Mouse (Mus musculus) forebrain, embryonic 12.5 days (tissue): ENCODE data around the gene Tmem203. TPM values are rescaled to one million over a fixed set of nuclear protein-coding genes. Genes with fewer than 3 reads are reported as not detected.
A peak's percentile ranks its signal among the peaks of the same experiment; 100 is the strongest.

Source experiments
- ATAC-seq: fragments of 200-750 bp; cut with Nextera tagmentation; 2 replicates; pipeline ENCODE4 v1.8.0; 2017; ENCODE audit warnings: moderate TSS enrichment; ENCODE audit not compliant: low FRiP score
- H3K27ac ChIP-seq: fragments of 300-500 bp; sonication (generic); 2 replicates; pipeline ENCODE4 v1.5.1; 2016; ENCODE audit warnings: mild to moderate bottlenecking
- H3K27me3 ChIP-seq: fragments of 300-500 bp; sonication (generic); 2 replicates; pipeline ENCODE4 v1.6.1; 2016; ENCODE audit warnings: mild to moderate bottlenecking
- H3K36me3 ChIP-seq: fragments of 300-500 bp; sonication (generic); replicated peaks from 2 replicates; pipeline ENCODE4 v1.6.1; 2016; ENCODE audit warnings: mild to moderate bottlenecking
- H3K4me1 ChIP-seq: fragments of 300-500 bp; sonication (generic); 2 replicates; pipeline ENCODE4 v1.6.1; 2016
- H3K4me2 ChIP-seq: fragments of 300-500 bp; sonication (generic); 2 replicates; pipeline ENCODE4 v1.6.1; 2016; ENCODE audit warnings: mild to moderate bottlenecking, moderate library complexity
- H3K4me3 ChIP-seq: fragments of 300-500 bp; sonication (generic); replicated peaks from 2 replicates; pipeline ENCODE4 v1.5.1; 2016; ENCODE audit warnings: mild to moderate bottlenecking
- H3K9ac ChIP-seq: fragments of 300-500 bp; sonication (generic); 2 replicates; pipeline ENCODE4 v1.6.1; 2016; ENCODE audit warnings: mild to moderate bottlenecking
- H3K9me3 ChIP-seq: fragments of 300-500 bp; sonication (generic); 2 replicates; pipeline ENCODE4 v1.6.1; 2016
- WGBS: fragments of 180-500 bp; shearing (Covaris S2); methylation state at CpG from one replicate; pipeline ENCODE4 v1.1.7; 2016; 5-methylcytosine and 5-hydroxymethylcytosine counted together
- polyA plus RNA-seq: library from polyadenylated mRNA; unstranded; fragments of >200 nt; fragmentation: Nextera tagmentation; extraction: Ambion mirVana; gene quantifications from 2 replicates; pipeline ENCODE4 v1.2.1, GENCODE M21; 2016

Tmem203 gene
- polyA plus RNA-seq, 1 experiment from 2014 or later: 17.6 TPM

DNA sequence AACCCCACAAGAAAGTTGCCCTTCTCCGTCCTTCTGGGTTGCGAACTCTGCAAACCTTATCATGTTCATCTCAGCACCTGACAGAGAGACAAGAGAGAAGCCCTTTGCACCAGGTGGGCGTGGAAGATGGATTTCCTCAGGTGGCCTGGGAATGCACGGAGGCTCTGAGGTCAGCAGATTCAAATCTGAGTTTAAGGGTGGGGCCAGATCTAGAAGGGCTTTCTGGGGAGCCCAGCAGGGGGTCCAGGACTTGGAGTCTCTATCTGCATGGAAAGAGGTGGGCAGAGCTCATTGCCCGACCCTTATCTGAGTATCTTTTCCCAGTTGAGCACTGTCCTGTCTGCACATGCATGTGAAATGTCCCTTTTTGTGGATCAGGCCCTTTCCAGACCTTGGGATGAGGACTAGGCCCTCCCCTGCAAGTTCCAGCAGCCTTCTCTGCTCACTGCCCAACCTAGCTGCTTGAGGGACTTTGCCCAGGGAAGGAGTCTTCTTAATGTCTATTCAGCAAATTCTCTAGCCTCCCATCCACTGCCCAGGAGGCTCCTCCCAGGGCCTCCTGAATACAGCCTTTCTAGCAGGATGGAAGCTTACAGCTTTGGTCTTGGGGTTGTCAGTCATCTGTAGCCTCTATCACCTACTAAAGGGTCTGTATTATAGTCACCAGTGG is 20.6 kb upstream of the Tmem203 start:
- no peak overlapping the region for H3K27ac ChIP-seq
- H3K9ac ChIP-seq: no peak overlapping the region
- no peaks in the 10 kb centered on the region for H3K4me1 ChIP-seq
- H3K4me3 ChIP-seq: no peak overlapping the region
- H3K4me2 ChIP-seq: no peak overlapping the region
- no peaks in the 10 kb centered on the region for H3K36me3 ChIP-seq
- 79% methylated on average over 5 of the region's 5 CpGs for WGBS
- peaks cover 52% of the 10 kb centered on the region for H3K27me3 ChIP-seq
- no peaks in the 10 kb centered on the region for H3K9me3 ChIP-seq
- ATAC-seq: no peak

GRCm38 (mm10) chr2:25236614-25237013 is 18.6 kb upstream of the Tmem203 start, which contains the start of gene Rnf224:
TSS of gene Rnf224 (minus strand) at chr2:25236787.
- H3K27ac ChIP-seq: no peak within 1 kb of the TSS
- H3K4me1 ChIP-seq: peaks cover 15% of the 10 kb centered on the region
- H3K9me3 ChIP-seq: no peaks in the 10 kb centered on the region
- no peaks in the 10 kb centered on the region for H3K36me3 ChIP-seq
- H3K4me3 ChIP-seq: no peak within 1 kb of the TSS
- no peak within 1 kb of the TSS for H3K9ac ChIP-seq
- peaks cover 55% of the 10 kb centered on the region for H3K27me3 ChIP-seq
- WGBS: 42% methylated on average over 8 of the region's 8 CpGs
- no peak within 1 kb of the TSS for H3K4me2 ChIP-seq
- ATAC-seq: no peak

DNA sequence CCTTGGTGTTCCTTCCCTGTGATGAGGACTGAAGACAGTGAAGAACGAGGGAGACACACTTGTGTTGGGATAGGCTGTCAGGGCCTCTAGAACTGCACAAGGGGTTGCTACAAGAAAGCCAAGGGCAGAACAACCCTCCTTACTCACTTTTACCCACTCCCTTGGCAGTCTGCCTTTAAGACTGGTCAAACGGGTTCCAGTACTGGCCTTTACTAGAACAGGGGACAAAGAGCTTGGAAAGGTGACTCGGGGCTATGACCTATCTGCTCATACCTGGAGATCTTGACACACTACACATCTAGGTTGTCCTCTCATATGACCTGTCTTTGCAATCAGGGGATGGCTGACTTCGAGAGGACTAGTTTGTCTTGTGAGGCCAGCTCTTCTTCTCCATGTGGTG is 17.7 kb upstream of the Tmem203 start:
- no peaks in the 10 kb centered on the region for H3K36me3 ChIP-seq
- WGBS: 80% methylated on average over 4 of the region's 4 CpGs
- H3K9ac ChIP-seq: no peak overlapping the region
- ATAC-seq: no peak
- H3K9me3 ChIP-seq: no peaks in the 10 kb centered on the region
- H3K4me1 ChIP-seq: peaks cover 21% of the 10 kb centered on the region
- H3K4me2 ChIP-seq: no peak overlapping the region
- no peak overlapping the region for H3K4me3 ChIP-seq
- no peak overlapping the region for H3K27ac ChIP-seq
- peaks cover 48% of the 10 kb centered on the region for H3K27me3 ChIP-seq

- Histone ChIP-seq H3K27ac (no peak overlapping the region), H3K36me3 (no peaks in the 10 kb centered on the region), H3K27me3 (peaks cover 48% of the 10 kb centered on the region), H3K4me1 (peaks cover 26% of the 10 kb centered on the region), H3K9ac (no peak overlapping the region), H3K4me3 (no peak overlapping the region), H3K4me2 (no peak overlapping the region), H3K9me3 (no peaks in the 10 kb centered on the region)
- ATAC-seq: no peak
Measured at GRCm38 (mm10) chr2:25238106-25238505, 17.1 kb upstream of the Tmem203 start.

GRCm38 (mm10) chr2:25239766-25240165 is 15.5 kb upstream of the Tmem203 start:
- no peak overlapping the region for H3K27ac ChIP-seq
- ATAC-seq: no peak
- no peak overlapping the region for H3K9ac ChIP-seq
- no peaks in the 10 kb centered on the region for H3K9me3 ChIP-seq
- WGBS: 88% methylated on average over 3 of the region's 3 CpGs
- peaks cover 51% of the 10 kb centered on the region for H3K27me3 ChIP-seq
- H3K4me1 ChIP-seq: peaks cover 31% of the 10 kb centered on the region
- 0 out of 2 replicates have a peak, but pooled peaks cover 3% of the 10 kb centered on the region for H3K36me3 ChIP-seq
- H3K4me3 ChIP-seq: no peak overlapping the region
- no peak overlapping the region for H3K4me2 ChIP-seq

DNA sequence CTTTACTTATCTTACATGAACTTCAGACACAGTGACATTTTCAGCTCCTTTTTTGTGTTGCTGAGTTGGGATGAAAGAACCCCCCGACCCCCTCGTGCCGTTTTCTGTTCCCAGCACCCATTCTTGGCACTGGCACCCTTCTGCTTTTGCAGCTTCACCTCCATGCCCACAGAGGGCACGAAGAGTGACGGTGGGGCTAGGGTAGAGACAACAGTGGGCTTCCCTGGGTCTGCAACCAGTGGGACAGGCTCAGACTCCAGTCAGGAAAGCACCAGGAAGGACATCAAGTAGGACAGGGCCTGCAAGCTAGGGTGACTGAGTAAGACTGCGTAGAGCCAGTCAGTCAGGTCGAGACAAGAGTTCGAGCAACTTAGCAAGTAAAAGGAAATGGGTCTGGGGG is 14.9 kb upstream of the Tmem203 start:
- H3K4me3 ChIP-seq: peak overlapping the region; percentile 64
- H3K36me3 ChIP-seq: 0 out of 2 replicates have a peak, but pooled peaks cover 3% of the 10 kb centered on the region
- 0 out of 2 replicates have a peak overlapping the region, but pooled peaks have one; percentile 61 for H3K27ac ChIP-seq
- H3K4me2 ChIP-seq: peak overlapping the region; percentile 97
- peak; percentile 11 for ATAC-seq
- peaks cover 45% of the 10 kb centered on the region for H3K27me3 ChIP-seq
- H3K9ac ChIP-seq: no peak overlapping the region
- WGBS: 46% methylated on average over 8 of the region's 8 CpGs
- H3K4me1 ChIP-seq: peaks cover 31% of the 10 kb centered on the region
- no peaks in the 10 kb centered on the region for H3K9me3 ChIP-seq

- H3K36me3 ChIP-seq: peaks cover 9% of the 10 kb centered on the region; the same call in 1 of the 2 replicates
- peak overlapping the region; percentile 64 for H3K4me3 ChIP-seq
- peaks cover 40% of the 10 kb centered on the region for H3K27me3 ChIP-seq
- WGBS: 1% methylated on average over 29 of the region's 29 CpGs
- no peaks in the 10 kb centered on the region for H3K9me3 ChIP-seq
- peak overlapping the region; percentile 97 for H3K4me2 ChIP-seq
- H3K9ac ChIP-seq: peak overlapping the region; percentile 49
- peaks cover 31% of the 10 kb centered on the region for H3K4me1 ChIP-seq
- ATAC-seq: peak; percentile 80
- peak overlapping the region; percentile 61; the same call in 1 of the 2 replicates for H3K27ac ChIP-seq
Measured at GRCm38 (mm10) chr2:25240723-25241437, 14.4 kb upstream of the Tmem203 start.

- peak; percentile 25 for ATAC-seq
- Histone ChIP-seq H3K9ac (peak overlapping the region; percentile 77), H3K36me3 (peaks cover 13% of the 10 kb centered on the region; the same call in 1 of the 2 replicates), H3K4me1 (peaks cover 31% of the 10 kb centered on the region), H3K9me3 (no peaks in the 10 kb centered on the region), H3K4me2 (peak overlapping the region; percentile 97), H3K27me3 (peaks cover 34% of the 10 kb centered on the region), H3K27ac (0 out of 2 replicates have a peak overlapping the region, but pooled peaks have one; percentile 61), H3K4me3 (peak overlapping the region; percentile 64)
- WGBS: 24% methylated on average over 6 of the region's 6 CpGs
Measured at GRCm38 (mm10) chr2:25241438-25241775, 13.8 kb upstream of the Tmem203 start.

- Histone ChIP-seq H3K4me2 (peak within 1 kb of the TSS; percentile 97), H3K4me3 (peak within 1 kb of the TSS; percentile 64), H3K4me1 (peaks cover 31% of the 10 kb centered on the region), H3K9me3 (no peaks in the 10 kb centered on the region), H3K27ac (0 out of 2 replicates have a peak within 1 kb of the TSS, but pooled peaks have one; percentile 61), H3K36me3 (peaks cover 16% of the 10 kb centered on the region; the same call in 1 of the 2 replicates), H3K27me3 (peaks cover 32% of the 10 kb centered on the region), H3K9ac (peak within 1 kb of the TSS; percentile 77)
- under 1% methylated on average over 32 of the region's 59 CpGs for WGBS
- peak; percentile 60 for ATAC-seq
Measured at GRCm38 (mm10) chr2:25242101-25242506, 13.1 kb upstream of the Tmem203 start, which contains the start of the genes Rnf208 and Cysrt1. TSS of gene Rnf208 (plus strand) at chr2:25242255. TSS of gene Cysrt1 (minus strand) at chr2:25242452.

GRCm38 (mm10) chr2:25243342-25243741 is 11.9 kb upstream of the Tmem203 start:
- H3K27ac ChIP-seq: no peak overlapping the region
- H3K9ac ChIP-seq: peak overlapping the region; percentile 77; the same call in 1 of the 2 replicates
- H3K4me3 ChIP-seq: no peak overlapping the region
- peaks cover 29% of the 10 kb centered on the region for H3K36me3 ChIP-seq
- peaks cover 31% of the 10 kb centered on the region for H3K4me1 ChIP-seq
- 82% methylated on average over 8 of the region's 8 CpGs for WGBS
- H3K27me3 ChIP-seq: peaks cover 26% of the 10 kb centered on the region
- ATAC-seq: no peak
- no peaks in the 10 kb centered on the region for H3K9me3 ChIP-seq
- H3K4me2 ChIP-seq: peak overlapping the region; percentile 97

GRCm38 (mm10) chr2:25244144-25244543 is 11.1 kb upstream of the Tmem203 start:
- no peak overlapping the region for H3K4me2 ChIP-seq
- peaks cover 21% of the 10 kb centered on the region for H3K27me3 ChIP-seq
- H3K9ac ChIP-seq: no peak overlapping the region
- no peaks in the 10 kb centered on the region for H3K9me3 ChIP-seq
- no peak overlapping the region for H3K4me3 ChIP-seq
- peaks cover 37% of the 10 kb centered on the region for H3K36me3 ChIP-seq
- no peak for ATAC-seq
- peaks cover 31% of the 10 kb centered on the region for H3K4me1 ChIP-seq
- no peak overlapping the region for H3K27ac ChIP-seq
- WGBS: 89% methylated on average over 4 of the region's 4 CpGs

DNA sequence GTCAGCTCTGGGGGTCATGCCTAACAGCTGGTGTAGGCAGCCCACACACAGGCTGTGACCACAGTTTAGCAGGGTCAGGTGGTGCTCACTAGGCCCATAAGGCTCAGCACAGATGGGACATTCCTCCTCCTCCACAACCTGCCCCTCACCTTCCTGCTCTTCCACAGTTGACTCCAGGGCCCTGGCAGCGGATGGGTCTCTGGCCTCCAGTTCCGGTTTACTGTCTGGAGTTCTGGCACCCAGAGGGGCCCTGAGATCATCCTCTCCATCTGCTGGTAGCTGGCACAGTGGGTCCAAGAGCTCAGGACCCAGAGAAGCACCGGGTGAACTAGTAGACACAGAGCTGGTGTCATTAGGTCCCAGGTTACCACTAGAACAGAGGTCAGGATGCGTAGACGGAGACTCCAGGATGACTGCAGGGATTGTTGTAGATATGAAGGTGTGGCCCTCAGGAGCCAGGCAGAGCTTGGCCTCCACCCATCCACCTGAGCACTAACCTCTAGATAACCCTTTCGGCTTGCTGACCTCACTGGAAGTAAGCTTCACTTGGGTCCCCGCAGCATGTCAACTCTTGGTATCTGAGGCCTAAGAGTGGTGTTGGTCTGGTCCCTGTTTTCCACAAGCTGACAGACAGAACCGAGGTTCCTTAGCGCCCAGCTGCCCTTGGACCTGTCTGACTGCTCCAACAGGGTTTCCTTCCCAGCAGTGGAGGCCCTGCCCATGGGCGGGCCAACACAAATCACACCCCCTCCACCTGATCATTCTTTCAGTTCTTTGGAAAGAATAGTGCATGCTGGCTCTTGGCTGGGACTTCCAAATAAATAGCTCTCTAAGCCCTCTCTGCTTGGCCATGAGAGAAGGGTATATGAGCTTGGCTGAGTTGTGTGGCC is 8.8 kb upstream of the Tmem203 start, which contains the start of gene AL732309.1:
TSS of gene AL732309.1 (minus strand) at position 681 of the 890 bp plus-strand sequence.
- WGBS: 90% methylated on average over 10 of the region's 10 CpGs
- no peak within 1 kb of the TSS for H3K27ac ChIP-seq
- peaks cover 59% of the 10 kb centered on the region for H3K36me3 ChIP-seq
- peaks cover 18% of the 10 kb centered on the region for H3K4me1 ChIP-seq
- no peak within 1 kb of the TSS for H3K4me2 ChIP-seq
- no peak within 1 kb of the TSS for H3K4me3 ChIP-seq
- H3K27me3 ChIP-seq: peaks cover 11% of the 10 kb centered on the region
- ATAC-seq: no peak
- no peak within 1 kb of the TSS for H3K9ac ChIP-seq
- no peaks in the 10 kb centered on the region for H3K9me3 ChIP-seq
